Mouse (Mus musculus) heart, adult 10 weeks (tissue): ENCODE measurements around the gene Nme9. TPM values are rescaled to one million over a fixed set of nuclear protein-coding genes. Genes with fewer than 3 reads are reported as not detected.

Experiments
- polyA plus RNA-seq: library from polyadenylated mRNA; stranded (reverse); fragments of 350-450 nt; fragmentation: Illumina TruSeq; extraction: RNeasy Lipid Tissue Mini Kit (QIAGEN cat#74804); gene quantifications from one replicate; pipeline ENCODE4 v1.2.3, GENCODE M21; 2014; ENCODE audit warnings: low read depth, low replicate concordance

The Nme9 gene
- not detected for polyA plus RNA-seq

DNA sequence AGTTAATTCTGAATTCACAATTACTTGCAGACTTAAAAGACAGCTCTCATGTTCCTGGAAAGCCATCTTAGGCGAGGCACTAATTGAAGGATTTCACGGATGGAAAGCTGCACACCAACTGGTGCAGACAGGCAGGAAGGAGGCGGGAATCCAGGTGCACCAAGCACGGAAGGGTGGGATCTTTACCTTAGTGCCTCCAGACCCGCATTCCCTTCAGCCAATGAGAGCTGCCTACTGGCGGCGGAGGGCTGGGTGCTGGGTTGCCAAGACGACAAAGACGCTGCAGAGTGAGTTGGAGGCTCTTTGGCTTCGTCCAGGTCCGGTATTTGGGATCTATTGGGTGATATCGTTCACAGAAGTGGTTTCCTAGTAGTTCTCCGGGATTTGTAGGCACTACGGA, at the start of gene Nme9:
TSS of gene Nme9 (plus strand) at position 315 of the 400 bp plus-strand sequence.

DNA sequence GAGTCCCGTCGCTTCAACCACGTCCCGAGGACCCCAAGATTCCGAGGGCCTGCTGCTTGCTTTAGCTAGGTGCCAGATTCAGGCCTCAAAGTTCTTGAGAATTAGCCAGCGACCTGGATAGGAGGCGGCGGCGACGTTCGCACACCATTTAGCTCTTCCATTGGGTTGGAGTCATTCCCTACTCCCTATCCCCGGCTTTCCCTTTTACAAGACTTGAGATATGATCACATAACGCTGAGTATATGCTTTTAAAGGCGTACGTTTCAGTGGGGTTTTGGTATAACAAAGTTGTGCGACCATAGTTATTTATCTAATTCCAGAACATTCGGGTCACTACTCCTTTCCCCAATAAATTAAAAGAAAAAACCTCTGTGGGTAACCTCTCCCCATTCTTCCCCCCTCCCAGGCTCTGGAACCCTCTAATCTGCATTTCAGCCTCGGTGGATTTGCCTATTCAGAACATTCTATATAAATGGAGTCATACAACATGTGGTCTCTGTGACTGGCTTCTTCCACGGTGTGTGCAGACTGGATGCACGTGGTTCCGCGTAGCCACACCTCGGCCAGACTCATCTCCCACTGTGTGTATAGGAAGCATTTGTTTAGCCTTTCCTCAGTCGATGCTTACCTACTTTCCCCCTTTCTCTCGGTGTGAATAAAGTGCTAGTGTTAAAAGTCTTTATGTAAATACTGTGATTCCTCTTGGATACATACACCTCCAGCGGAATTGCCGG, 14.1 kb upstream of the Nme9 start, which contains the start of gene Mras:
TSS of gene Mras (minus strand) at position 351 of the 734 bp plus-strand sequence.

Other genes with a start within 250 kb of the Nme9 start
- not detected for gene Faiml, start 214.2 kb upstream of the Nme9 start, polyA plus RNA-seq
- 7.8 TPM for gene Cep70, start 208.1 kb upstream of the Nme9 start, polyA plus RNA-seq
- 0.52 TPM for gene Esyt3, start 92.9 kb upstream of the Nme9 start, polyA plus RNA-seq
- gene Mras, start 14.1 kb upstream of the Nme9 start, polyA plus RNA-seq = 6.4 TPM
- gene Armc8, start 117.4 kb downstream of the Nme9 start, polyA plus RNA-seq = 17.8 TPM
- 7.6 TPM for gene Dbr1, start 124.3 kb downstream of the Nme9 start, polyA plus RNA-seq
- gene A4gnt, start 161.0 kb downstream of the Nme9 start, polyA plus RNA-seq = not detected
- 3.4 TPM for gene Dzip1l, start 178.0 kb downstream of the Nme9 start, polyA plus RNA-seq